Mouse (Mus musculus): ENCODE measurements around the gene Rbpj.

Rbpj gene

DNA sequence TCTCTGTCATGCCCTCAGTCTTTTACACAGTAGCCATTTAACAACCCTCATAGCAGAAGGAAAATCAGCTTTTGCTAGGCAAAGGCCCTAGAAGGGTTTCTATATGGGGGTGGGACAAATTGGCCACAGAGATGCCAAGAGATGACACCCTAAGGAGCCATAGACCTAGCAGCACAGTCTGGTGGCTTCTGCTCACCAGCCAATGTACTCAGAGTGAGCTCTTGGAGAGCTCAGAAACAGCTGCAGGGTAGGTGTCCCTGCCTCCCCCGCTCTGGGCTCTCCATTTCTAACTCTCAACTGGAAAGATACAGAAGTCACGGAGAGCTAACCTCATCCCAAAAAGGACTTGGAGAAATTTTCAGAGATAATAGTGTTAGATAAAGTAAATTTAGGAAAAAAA, 44.0 kb downstream of the Rbpj start:
- 75% methylated on average over 2 of the region's 2 CpGs for WGBS

DNA sequence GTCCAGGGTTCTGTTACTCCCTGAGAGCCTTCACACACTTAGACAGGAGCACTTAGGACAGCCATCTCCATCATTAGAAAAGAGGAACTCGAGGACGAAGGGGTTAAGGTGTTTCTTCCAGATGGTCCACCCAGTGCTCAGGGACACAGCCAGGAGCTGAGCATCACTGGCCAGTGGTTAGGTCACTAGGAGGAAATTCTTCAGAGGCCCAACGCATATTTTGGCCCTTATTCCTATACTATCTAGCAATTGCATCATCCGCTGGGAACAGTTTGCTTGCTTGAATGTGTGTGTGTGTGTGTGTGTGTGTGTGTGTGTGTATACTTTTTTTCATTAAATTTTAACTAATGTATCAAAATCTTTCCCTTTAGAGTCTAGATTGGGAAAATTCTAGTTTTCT, 45.5 kb downstream of the Rbpj start:
- 84% methylated on average over 4 of the region's 4 CpGs for WGBS

DNA sequence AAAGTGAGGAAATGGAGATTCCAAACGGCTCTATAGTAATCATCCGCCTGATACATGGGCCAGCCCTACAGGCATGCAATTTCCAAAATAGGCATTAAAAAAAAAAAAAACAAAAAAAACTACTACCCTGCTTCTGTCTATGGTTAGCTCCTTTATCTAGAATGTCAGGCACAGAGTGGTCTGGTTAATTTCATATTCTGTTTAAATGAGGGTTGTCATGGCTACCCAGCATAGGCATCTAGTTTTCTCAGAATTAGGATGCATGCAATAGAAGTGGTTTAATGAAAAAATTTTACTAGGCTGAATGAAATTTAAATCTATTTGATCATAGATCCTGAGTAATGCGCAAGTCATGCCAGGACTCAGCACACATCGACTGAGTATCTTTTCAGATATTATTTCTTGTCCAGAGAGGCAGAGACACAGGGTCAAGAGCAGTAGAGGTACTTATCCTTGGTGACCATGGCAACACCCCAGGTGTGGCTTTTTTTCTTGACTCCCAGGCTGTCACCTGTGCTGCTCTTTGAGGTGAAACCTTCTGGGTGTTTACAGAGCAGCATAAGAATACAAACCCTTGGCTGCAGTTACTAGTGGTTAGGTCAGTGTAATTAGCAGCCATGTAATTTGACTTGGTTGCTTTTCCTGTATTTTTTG, 49.1 kb downstream of the Rbpj start:
- 60% methylated on average over 4 of the region's 4 CpGs for WGBS

DNA sequence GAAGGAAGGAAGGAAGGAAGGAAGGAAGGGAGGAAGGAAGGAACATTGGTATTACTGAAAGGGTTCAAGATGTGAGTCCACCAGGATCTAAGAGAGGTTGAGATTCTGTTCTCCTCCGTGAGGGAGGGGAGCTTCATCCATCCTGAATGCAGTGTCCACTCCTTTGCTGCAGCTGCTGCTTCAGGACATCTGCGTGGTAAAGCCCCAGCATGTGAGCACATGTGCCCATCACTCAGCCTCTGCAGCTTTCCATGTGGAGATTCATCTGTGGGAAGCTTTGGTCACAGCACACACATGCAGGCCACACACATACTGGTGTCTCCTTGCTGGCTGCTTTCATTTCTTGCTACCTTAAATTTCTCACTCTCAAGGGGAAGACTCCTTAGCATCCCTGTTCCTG, 50.5 kb downstream of the Rbpj start:
- 94% methylated on average over 2 of the region's 2 CpGs for WGBS

DNA sequence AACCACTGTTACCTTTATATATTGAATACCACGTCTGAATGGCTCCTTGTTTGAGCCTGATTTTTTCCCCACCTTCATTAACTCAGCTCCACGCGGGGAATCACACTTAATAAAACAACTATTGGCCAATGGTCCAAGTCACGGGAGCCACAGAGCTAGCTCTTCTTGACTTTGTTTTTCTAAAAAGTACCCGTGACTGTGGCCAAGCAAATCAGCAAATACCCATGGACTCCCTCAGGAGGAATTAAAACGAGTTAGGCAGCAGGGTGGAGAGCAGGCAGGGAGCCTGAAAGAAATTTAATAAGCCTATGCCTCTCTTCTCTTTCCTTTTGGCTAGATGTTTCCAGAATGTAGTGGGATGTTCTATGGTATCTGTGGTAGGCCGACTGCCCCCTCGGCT, 51.9 kb downstream of the Rbpj start:
- 89% methylated on average over 8 of the region's 8 CpGs for WGBS

DNA sequence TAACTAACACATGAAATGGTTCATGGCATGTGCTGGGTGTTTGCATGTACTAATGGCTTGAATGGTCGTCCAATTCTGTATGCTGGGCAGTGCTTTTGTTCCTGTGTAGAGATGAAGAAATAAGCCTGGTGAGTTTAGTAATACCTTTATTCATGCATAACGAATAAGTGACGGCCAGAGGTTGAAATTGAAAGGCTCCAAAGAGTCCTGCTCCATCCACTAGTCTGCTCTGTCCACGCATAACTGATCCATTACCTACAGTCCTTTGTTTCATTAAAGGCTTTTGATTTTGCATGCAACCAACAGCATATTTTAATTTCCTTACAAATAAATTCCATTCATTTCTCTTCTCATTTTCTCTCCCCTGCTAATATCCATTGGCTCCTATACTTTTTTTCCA, 53.2 kb downstream of the Rbpj start:
- WGBS = 79% methylated on average over 4 of the region's 4 CpGs

DNA sequence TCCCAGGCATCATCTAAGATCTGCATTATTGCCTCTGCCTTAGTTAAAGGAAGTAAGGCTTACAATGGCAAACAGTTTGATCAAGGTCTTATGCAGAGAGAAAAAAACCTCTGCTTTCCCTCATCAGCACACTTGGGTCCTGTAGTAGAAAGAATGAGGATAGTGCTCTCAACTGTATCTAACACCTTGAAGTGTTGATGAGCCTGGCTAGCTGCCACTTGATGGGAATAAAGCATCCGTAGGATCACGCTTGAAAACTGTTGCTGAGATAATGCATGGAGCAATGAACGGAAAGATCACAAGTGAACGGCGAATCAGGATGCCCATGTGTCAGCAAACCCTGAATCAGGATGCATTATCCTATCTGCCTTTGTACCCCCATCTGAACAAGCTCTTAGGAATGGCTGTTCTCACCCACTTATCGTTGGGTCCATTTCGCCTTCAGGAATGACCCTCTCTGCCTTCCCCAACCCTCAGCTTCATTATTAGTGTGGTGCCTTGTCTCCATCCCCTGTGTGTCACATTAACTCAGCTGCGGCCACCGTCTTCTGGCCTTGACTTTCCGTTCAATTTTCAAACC, 54.1 kb downstream of the Rbpj start:
- 90% methylated on average over 10 of the region's 10 CpGs for WGBS

DNA sequence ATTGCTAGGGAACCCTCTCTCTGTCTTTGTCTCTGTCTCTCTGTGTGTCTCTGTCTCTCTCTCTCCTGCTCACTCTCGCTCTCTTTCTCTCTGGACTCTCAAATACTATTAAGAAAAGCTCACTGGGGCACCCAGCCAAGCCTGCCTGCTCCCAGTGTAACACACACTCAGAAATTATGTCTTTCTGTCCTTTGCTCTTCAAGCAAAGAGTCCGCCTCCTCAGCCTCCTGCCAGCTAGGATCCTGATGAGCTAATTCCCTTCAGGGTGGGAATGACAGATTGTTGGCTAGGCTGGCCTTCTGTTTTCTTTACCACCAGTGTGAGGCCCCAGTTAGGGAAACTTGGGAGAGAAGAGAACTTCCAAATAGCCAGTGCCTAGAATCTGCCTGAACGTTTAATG, 57.1 kb downstream of the Rbpj start:
- WGBS = 41% methylated on average over 3 of the region's 3 CpGs

DNA sequence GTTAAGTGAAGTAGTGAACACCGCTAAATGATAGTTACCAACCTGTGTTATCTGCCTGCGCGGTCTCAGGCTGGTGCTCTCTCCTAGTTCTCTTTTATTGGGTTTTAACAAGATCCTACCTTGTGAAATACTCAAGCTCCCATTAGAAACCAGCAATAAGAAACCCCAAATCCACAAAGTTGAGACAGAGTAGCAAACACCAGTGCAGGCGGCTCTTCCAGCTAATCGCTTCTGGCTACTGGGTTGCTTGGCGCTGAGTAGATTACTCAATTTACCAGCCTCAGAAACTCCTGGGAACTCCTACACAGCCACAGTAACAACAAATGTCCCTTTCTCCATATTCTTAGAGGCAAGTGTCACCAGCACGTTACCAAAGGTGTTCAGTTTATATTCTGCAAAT, 58.2 kb downstream of the Rbpj start:
- 90% methylated on average over 7 of the region's 7 CpGs for WGBS

DNA sequence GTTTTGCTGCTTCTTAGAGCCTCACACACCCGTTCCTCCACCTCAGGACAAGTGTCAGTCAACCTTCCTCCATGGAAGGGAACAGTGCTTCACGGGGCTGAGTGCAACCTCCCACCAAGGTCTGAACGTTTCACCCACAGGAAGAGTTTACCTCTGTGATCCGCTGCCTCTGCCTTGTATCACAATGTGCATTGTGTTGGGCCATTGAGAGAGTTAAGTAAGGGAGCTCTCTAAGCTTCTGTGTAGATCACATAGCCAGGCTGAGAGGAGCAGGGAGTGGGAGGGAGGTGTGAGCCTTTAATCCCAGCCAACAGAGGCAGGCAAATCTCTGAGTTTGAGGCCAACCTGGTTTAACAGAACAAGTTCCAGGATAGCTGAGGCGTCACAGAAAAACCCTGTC, 58.9 kb downstream of the Rbpj start:
- WGBS = 77% methylated on average over 5 of the region's 5 CpGs

DNA sequence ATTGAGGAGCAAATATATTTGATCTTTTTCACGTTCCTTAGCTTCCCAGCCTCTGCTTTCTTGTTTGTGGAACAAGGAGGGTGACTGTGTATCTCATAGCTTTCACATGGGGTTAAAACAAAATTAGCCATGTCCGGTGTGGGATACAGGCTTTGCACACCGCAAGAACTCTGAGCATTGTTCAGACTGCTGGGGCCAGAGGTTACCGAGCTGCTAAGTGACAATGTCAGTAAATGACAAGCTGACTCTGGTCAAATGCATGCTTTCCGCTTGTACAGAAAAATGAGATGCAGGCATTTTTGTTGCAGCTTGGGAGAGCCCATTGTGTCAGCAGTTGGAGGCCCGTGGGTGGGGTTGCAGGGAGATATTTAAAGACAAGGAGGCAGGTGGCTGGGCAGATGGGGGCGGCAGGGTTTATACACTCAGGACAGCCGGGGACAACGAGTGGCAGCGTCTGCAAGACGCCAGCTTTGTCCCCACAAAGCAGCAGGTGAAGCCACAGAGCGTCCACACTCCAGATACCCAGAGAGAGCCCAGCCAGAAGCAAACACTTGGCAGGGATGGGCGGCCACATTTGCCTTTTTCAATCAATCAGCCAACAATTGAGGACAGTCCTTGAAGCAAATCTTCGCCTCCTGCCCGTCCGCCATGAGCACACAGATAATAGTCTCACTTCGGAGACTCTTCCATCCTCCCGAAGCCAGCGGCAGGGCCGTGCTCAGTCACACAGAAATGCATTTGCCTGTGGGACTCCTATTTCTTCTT, 59.5 kb downstream of the Rbpj start:
- WGBS = 41% methylated on average over 20 of the region's 20 CpGs

DNA sequence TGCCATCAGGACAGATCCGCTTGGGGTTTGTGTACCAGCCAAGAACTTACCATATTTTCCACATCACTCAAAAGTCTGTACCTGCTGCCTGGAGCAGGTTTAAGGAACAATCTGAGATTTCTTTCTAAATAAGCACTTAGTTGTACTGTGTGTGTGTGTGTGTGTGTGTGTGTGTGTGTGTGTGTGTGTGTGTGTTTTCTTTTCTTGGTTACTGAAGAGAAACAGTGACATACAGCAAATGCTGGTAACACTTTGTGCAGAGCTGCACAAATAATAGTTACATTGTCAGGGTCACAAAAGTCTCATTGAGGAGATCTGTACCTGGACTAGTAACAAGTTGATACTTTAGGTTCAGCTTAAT, 60.1 kb downstream of the Rbpj start:
- 38% methylated on average over 1 of the region's 1 CpGs for whole genome bisulfite sequencing

DNA sequence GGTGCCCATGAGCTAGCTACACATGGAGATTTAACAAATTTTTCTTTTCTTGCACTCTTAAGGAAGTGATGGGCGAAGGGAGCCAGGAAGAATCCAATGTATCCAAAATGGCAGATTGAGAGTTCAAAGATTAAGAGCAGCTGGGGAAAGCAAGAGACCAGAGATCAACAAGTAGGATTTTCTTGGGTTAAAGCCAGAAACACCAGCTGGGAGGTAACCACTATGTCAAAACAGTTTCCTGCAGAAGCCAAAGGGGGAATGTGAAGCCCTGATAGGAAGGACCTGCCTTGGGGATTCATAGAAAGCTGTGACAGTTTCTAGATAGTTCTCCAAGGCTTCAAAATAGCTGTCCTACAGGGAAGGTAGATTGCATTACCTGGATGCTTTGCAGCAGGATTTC, 63.9 kb downstream of the Rbpj start:
- 91% methylated on average over 1 of the region's 1 CpGs for WGBS

DNA sequence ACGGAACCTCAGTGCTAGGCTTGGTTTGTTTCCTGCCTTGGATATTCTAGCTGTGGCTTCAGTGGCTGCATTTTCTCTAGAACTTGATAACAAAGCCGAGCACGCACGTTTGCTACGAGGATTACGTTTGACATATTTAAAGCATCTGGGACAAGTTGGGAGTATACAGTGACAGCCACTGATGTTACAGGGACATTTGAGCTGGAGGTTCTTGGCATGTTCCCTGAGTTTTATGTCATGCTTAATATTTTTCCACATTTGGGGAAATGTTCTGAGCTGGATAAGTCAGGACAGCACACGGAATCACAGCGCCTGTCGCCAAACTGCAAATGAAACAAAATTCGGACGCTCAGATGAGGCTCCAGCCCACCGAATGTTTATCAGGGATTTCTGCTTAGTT, 69.1 kb downstream of the Rbpj start:
- WGBS = 87% methylated on average over 12 of the region's 12 CpGs

DNA sequence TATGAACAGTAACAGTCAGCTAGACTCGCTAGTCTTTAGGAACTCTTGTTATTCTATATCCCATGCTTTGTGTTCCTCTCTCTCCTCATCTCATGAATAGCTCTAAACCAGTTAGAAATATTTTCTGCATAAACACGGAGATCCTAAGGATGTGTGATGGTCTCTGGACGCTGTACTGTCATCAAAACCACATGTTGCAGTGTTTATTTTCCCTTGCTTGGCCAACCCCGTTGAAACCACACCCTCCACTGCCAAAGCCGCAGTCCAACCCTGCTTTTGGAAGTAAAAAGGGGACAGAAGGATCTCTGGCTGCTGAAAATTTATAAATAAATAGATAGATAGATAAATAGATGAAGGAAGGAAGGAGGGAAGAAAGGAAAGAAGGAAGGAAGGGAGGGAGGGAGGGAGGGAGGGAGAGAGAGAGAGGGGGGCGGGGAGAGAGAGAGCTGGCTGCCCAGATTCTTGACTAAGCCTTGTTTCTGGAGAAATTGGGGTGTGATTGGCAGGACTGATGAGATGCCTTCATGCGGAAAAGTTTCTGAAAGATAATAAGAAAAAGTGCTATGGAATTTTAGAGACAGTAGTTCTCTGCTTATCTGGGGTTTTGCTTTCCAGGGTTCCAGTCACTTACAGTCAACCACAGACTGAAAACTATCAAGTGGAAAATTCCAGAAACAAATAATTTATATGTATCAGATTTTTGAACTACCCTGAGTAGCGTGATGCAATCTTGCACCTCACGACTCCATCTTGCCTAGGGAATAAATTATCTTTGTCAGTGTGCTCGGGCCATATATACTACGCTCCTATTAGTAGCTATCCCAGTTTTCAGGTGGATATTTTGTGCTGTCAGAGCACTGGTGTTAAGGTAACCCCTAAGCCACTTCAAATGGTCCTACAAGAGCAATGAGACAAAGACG, 70.9 kb downstream of the Rbpj start:
- 83% methylated on average over 12 of the region's 12 CpGs for WGBS

DNA sequence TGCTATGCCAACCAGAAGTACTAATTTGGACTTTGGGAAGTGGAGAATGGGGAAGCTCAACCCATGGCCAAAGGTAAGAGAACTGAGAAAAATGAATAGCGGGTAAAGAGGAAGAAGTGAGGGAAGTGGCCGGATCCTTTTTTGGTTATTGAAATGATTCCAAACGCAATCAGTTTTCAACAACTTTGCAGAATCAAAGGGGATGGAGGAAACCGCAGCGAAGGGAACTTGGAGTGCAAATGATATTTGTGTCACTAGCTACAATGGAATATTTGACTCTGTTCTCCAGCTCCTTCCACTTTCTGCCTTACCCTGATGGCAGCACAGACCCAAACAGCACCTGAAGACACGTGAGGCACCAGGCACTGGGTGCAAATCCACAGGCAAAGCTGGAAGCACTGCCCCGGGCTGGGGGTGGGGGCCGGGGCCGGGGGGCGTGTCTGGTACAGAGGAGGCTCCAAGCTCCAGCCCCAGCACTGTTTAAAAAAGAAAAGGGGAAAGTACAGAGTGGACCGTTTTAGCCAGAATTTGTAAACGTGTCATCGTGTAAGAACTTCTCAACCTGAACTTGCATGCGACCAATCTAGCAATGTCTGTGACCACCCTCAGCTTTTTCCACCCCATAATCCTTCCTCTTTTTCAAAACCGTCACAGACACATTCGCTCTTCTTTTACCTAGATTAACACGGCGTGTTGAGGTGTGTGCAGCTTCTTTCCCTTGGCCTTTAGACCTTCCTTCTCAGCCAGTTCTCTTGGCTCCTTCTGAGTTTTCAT, 74.1 kb downstream of the Rbpj start:
- 84% methylated on average over 18 of the region's 18 CpGs for WGBS

DNA sequence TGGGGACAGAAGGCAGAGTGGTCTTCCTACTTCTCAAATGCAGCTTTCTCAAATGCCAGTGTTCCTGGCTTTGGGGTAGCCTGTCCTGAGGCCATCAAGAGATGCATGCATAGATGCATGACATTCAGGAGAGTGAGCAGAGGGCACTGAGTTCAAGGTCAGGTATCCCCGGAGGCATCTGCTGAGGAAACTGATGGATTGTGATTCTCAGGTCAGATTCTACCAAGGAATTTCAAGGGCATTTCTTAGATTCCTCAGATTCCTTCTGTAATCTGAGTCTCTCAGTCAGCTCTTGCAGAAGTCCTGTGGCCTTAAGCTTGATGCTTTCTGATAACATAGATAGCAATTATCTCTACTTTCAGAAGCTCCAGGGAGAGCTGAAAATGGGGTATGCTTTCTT, 76.1 kb downstream of the Rbpj start:
- WGBS = 76% methylated on average over 1 of the region's 1 CpGs

DNA sequence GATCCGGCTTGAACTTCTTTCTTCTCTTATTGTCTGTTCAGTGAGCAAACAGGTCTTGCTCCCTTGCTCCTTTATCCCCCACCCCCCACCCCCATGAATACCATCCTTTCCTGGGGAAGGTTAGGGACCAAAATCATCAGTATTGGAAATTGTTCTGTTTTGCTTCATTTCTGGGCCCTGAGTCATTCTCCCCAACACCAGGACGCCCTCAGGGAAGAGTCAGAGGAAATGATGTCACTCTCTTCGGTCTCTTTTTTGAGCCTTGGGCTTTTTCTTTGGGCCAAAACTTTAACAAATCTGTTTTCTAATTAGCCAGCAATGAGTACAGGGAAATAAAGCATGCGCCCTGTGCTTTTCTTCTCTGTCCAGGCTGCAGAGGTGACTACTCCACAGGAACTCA, 77.4 kb downstream of the Rbpj start:
- 67% methylated on average over 4 of the region's 4 CpGs for WGBS

DNA sequence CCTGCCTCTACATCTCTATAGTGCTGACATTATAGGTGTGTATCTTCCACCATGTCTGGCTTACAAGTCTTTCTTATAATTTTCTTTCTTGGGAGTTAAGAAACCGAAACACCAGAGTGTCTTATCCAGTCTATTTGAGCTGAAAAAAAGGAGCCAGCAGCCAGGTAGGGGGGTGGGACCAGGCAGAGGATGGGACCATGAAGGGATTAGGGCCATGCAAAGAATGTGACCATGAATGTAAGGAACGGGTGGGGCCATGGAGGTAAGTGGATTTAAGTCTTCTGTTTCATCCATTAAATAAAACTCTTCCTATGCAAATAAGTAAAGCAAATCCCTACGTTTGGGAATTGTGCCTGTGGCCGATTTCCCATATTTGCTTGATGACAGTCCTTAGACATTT, 78.0 kb downstream of the Rbpj start:
- 94% methylated on average over 4 of the region's 4 CpGs for WGBS

DNA sequence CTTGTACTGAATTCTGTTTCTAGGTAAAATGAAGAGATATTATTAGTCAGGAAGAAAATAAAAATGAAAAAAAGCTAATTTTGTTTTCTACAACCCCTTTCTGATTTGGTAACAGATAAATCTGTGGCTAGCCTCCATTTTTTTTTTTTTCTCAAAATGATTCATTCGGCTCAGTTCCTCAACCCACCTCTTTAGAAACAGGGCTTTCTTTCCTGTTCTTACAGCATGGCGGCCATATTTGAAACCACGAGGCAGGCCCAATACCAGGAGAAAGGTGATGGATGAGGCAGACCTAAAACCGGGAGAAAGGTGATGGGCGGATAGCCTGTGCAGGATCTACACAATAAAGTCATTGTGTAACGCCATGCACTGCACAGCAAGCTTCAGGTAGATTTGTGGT, 80.5 kb downstream of the Rbpj start:
- WGBS = 85% methylated on average over 6 of the region's 6 CpGs

DNA sequence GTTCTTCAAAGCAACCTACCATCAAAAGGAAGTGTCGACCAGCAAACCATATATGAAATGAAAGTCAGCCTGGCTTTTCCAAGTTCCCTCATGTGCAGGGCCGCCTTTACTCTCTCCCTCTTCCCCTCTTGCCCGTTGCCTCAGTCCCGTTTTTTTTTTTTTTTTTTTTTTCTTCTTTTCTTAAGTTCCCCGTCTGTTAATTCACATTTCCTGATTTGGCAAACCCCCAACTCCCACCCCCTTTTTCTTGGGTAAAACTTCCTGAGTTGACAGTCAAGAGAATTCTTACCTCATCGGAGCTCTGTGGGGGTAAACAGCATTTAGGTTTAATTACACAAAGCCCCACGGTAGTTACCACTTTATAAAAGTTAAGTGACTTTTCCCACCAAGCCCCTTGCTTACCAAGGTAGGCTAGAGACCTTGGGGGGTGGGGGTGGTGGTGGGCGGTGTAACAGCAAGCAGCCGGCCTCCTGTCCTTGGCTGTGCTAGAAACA, 81.1 kb downstream of the Rbpj start:
- WGBS = 48% methylated on average over 9 of the region's 9 CpGs

Measured in cerebral cortex, adult 2 months (tissue).